Mouse (Mus musculus) midbrain, embryonic 15.5 days (tissue): ENCODE data around the gene Tmcc3. TPM values are rescaled to one million over a fixed set of nuclear protein-coding genes. Genes with fewer than 3 reads are reported as not detected.
"Not testable (repeated sequence)": the region's sequence is repeated elsewhere in the genome, so short reads cannot be mapped to it uniquely, and the experiment has no call there.

Experiments
- ATAC-seq: fragments of 200-750 bp; cut with Nextera tagmentation; replicated peaks from 2 replicates; pipeline ENCODE4 v1.8.0; 2017; ENCODE audit warnings: moderate TSS enrichment
- H3K27ac ChIP-seq: fragments of 300-500 bp; sonication (generic); 2 replicates; pipeline ENCODE4 v1.5.1; 2015; ENCODE audit warnings: mild to moderate bottlenecking, inconsistent platforms
- H3K27me3 ChIP-seq: fragments of 300-500 bp; sonication (generic); replicated peaks from 2 replicates; pipeline ENCODE4 v1.6.1; 2015; ENCODE audit warnings: inconsistent platforms
- H3K36me3 ChIP-seq: fragments of 300-500 bp; sonication (generic); replicated peaks from 2 replicates; pipeline ENCODE4 v1.6.1; 2015; ENCODE audit warnings: inconsistent platforms
- H3K4me1 ChIP-seq: fragments of 300-500 bp; sonication (generic); 2 replicates; pipeline ENCODE4 v1.6.1; 2015; ENCODE audit warnings: inconsistent platforms
- H3K4me2 ChIP-seq: fragments of 300-500 bp; sonication (generic); 2 replicates; pipeline ENCODE4 v1.6.1; 2015; ENCODE audit warnings: inconsistent platforms, mild to moderate bottlenecking, moderate library complexity
- H3K4me3 ChIP-seq: fragments of 300-500 bp; sonication (generic); 2 replicates; pipeline ENCODE4 v1.5.1; 2015; ENCODE audit warnings: mild to moderate bottlenecking, inconsistent platforms
- H3K9ac ChIP-seq: fragments of 300-500 bp; sonication (generic); 2 replicates; pipeline ENCODE4 v1.6.1; 2015; ENCODE audit warnings: mild to moderate bottlenecking, inconsistent platforms
- H3K9me3 ChIP-seq: fragments of 300-500 bp; sonication (generic); 2 replicates; pipeline ENCODE4 v1.6.1; 2016; ENCODE audit warnings: inconsistent platforms
- WGBS: fragments of 180-500 bp; shearing (Covaris S2); methylation state at CpG from one replicate; pipeline ENCODE4 v1.1.7; 2015; ENCODE audit warnings: mixed read lengths; 5-methylcytosine and 5-hydroxymethylcytosine counted together
- polyA plus RNA-seq: library from polyadenylated mRNA; unstranded; fragments of >200 nt; fragmentation: Nextera tagmentation; extraction: Ambion mirVana; gene quantifications from 2 replicates; pipeline ENCODE4 v1.2.1, GENCODE M21; 2015

The Tmcc3 gene
- polyA plus RNA-seq, 1 experiment from 2014 or later, result 13.7 TPM

GRCm38 (mm10) chr10:94521107-94521401, 209.3 kb downstream of the Tmcc3 start:
- Histone ChIP-seq H3K4me3 (no peak overlapping the region), H3K36me3 (no peaks in the 10 kb centered on the region), H3K27ac (no peak overlapping the region), H3K4me1 (peaks cover 30% of the 10 kb centered on the region), H3K4me2 (no peak overlapping the region), H3K9ac (no peak overlapping the region), H3K27me3 (0 out of 2 replicates have a peak, but pooled peaks cover 4% of the 10 kb centered on the region), H3K9me3 (no peaks in the 10 kb centered on the region)
- WGBS, result 32% methylated on average over 3 of the region's 3 CpGs
- ATAC-seq, result no peak

GRCm38 (mm10) chr10:94521776-94522175, 210.0 kb downstream of the Tmcc3 start:
- H3K27me3 ChIP-seq, result 0 out of 2 replicates have a peak, but pooled peaks cover 4% of the 10 kb centered on the region
- H3K4me1 ChIP-seq, result peaks cover 23% of the 10 kb centered on the region
- H3K4me3 ChIP-seq, result no peak overlapping the region
- no peak for ATAC-seq
- WGBS, result 37% methylated on average over 9 of the region's 10 CpGs
- no peaks in the 10 kb centered on the region for H3K36me3 ChIP-seq
- H3K27ac ChIP-seq, result no peak overlapping the region
- H3K4me2 ChIP-seq, result no peak overlapping the region
- H3K9ac ChIP-seq, result no peak overlapping the region
- H3K9me3 ChIP-seq, result no peaks in the 10 kb centered on the region

GRCm38 (mm10) chr10:94523297-94523696, 211.5 kb downstream of the Tmcc3 start:
- peak; percentile 63; the same call in 1 of the 2 replicates for ATAC-seq
- WGBS, result 83% methylated on average over 8 of the region's 8 CpGs
- no peaks in the 10 kb centered on the region for H3K9me3 ChIP-seq
- H3K4me3 ChIP-seq, result no peak overlapping the region
- no peak overlapping the region for H3K27ac ChIP-seq
- peaks cover 19% of the 10 kb centered on the region for H3K4me1 ChIP-seq
- H3K27me3 ChIP-seq, result 0 out of 2 replicates have a peak, but pooled peaks cover 3% of the 10 kb centered on the region
- H3K4me2 ChIP-seq, result peak overlapping the region; percentile 14
- H3K9ac ChIP-seq, result no peak overlapping the region
- no peaks in the 10 kb centered on the region for H3K36me3 ChIP-seq

GRCm38 (mm10) chr10:94523711-94524156, 212.0 kb downstream of the Tmcc3 start:
- Histone ChIP-seq H3K27me3 (no peaks in the 10 kb centered on the region), H3K27ac (0 out of 2 replicates have a peak overlapping the region, but pooled peaks have one; percentile 23), H3K4me3 (no peak overlapping the region), H3K36me3 (no peaks in the 10 kb centered on the region), H3K4me2 (peak overlapping the region; percentile 14), H3K9ac (peak overlapping the region; percentile 4; the same call in 1 of the 2 replicates), H3K9me3 (no peaks in the 10 kb centered on the region), H3K4me1 (peaks cover 19% of the 10 kb centered on the region)
- ATAC-seq, result peak; percentile 60
- WGBS, result 9% methylated on average over 18 of the region's 18 CpGs

- H3K36me3 ChIP-seq, result no peaks in the 10 kb centered on the region
- H3K4me3 ChIP-seq, result no peak overlapping the region
- no peak overlapping the region for H3K4me2 ChIP-seq
- no peak overlapping the region for H3K9ac ChIP-seq
- H3K27ac ChIP-seq, result no peak overlapping the region
- no peaks in the 10 kb centered on the region for H3K27me3 ChIP-seq
- WGBS, result 69% methylated on average over 6 of the region's 6 CpGs
- peaks cover 17% of the 10 kb centered on the region for H3K4me1 ChIP-seq
- H3K9me3 ChIP-seq, result no peaks in the 10 kb centered on the region
- ATAC-seq, result no peak
Observed at GRCm38 (mm10) chr10:94524966-94525365, 213.2 kb downstream of the Tmcc3 start.

GRCm38 (mm10) chr10:94525784-94526183, 214.0 kb downstream of the Tmcc3 start:
- no peak overlapping the region for H3K4me3 ChIP-seq
- H3K27ac ChIP-seq, result no peak overlapping the region
- H3K4me2 ChIP-seq, result no peak overlapping the region
- no peaks in the 10 kb centered on the region for H3K9me3 ChIP-seq
- no peak overlapping the region for H3K9ac ChIP-seq
- no peak for ATAC-seq
- H3K27me3 ChIP-seq, result no peaks in the 10 kb centered on the region
- WGBS, result 91% methylated on average over 7 of the region's 7 CpGs
- no peaks in the 10 kb centered on the region for H3K36me3 ChIP-seq
- peaks cover 12% of the 10 kb centered on the region for H3K4me1 ChIP-seq

- Histone ChIP-seq H3K9me3 (no peaks in the 10 kb centered on the region), H3K4me2 (no peak overlapping the region), H3K4me1 (peaks cover 10% of the 10 kb centered on the region), H3K9ac (no peak overlapping the region), H3K27me3 (no peaks in the 10 kb centered on the region), H3K27ac (no peak overlapping the region), H3K4me3 (no peak overlapping the region), H3K36me3 (no peaks in the 10 kb centered on the region)
- 68% methylated on average over 8 of the region's 8 CpGs for WGBS
- no peak for ATAC-seq
Observed at GRCm38 (mm10) chr10:94526834-94527233, 215.1 kb downstream of the Tmcc3 start.

GRCm38 (mm10) chr10:94527248-94527647, 215.5 kb downstream of the Tmcc3 start:
- H3K4me2 ChIP-seq, result no peak overlapping the region
- peaks cover 10% of the 10 kb centered on the region for H3K4me1 ChIP-seq
- H3K27ac ChIP-seq, result no peak overlapping the region
- WGBS, result 86% methylated on average over 6 of the region's 6 CpGs
- H3K4me3 ChIP-seq, result no peak overlapping the region
- no peak for ATAC-seq
- H3K27me3 ChIP-seq, result no peaks in the 10 kb centered on the region
- no peak overlapping the region for H3K9ac ChIP-seq
- H3K36me3 ChIP-seq, result no peaks in the 10 kb centered on the region
- H3K9me3 ChIP-seq, result no peaks in the 10 kb centered on the region

GRCm38 (mm10) chr10:94530079-94530478, 218.3 kb downstream of the Tmcc3 start:
- Histone ChIP-seq H3K9me3 (no peaks in the 10 kb centered on the region), H3K4me1 (no peaks in the 10 kb centered on the region), H3K27me3 (no peaks in the 10 kb centered on the region), H3K4me2 (no peak overlapping the region), H3K27ac (no peak overlapping the region), H3K4me3 (no peak overlapping the region), H3K36me3 (no peaks in the 10 kb centered on the region), H3K9ac (no peak overlapping the region)
- 50% methylated on average over 2 of the region's 2 CpGs for WGBS
- ATAC-seq, result no peak

- Histone ChIP-seq H3K36me3 (no peaks in the 10 kb centered on the region), H3K9ac (no peak overlapping the region), H3K9me3 (no peaks in the 10 kb centered on the region), H3K4me1 (no peaks in the 10 kb centered on the region), H3K27ac (no peak overlapping the region), H3K4me2 (no peak overlapping the region), H3K4me3 (no peak overlapping the region), H3K27me3 (no peaks in the 10 kb centered on the region)
- no peak for ATAC-seq
Observed at GRCm38 (mm10) chr10:94531482-94531881, 219.7 kb downstream of the Tmcc3 start.

- H3K27me3 ChIP-seq, result no peaks in the 10 kb centered on the region
- WGBS, result 71% methylated on average over 6 of the region's 6 CpGs
- no peaks in the 10 kb centered on the region for H3K36me3 ChIP-seq
- no peak for ATAC-seq
- no peak overlapping the region for H3K27ac ChIP-seq
- no peaks in the 10 kb centered on the region for H3K4me1 ChIP-seq
- no peaks in the 10 kb centered on the region for H3K9me3 ChIP-seq
- H3K9ac ChIP-seq, result no peak overlapping the region
- H3K4me3 ChIP-seq, result no peak overlapping the region
- H3K4me2 ChIP-seq, result no peak overlapping the region
Observed at GRCm38 (mm10) chr10:94533081-94533724, 221.5 kb downstream of the Tmcc3 start.

- 94% methylated on average over 2 of the region's 2 CpGs for WGBS
Observed at GRCm38 (mm10) chr10:94538623-94539022, 226.9 kb downstream of the Tmcc3 start.

GRCm38 (mm10) chr10:94540241-94540640, 228.5 kb downstream of the Tmcc3 start:
- Histone ChIP-seq H3K4me2 (no peak overlapping the region), H3K27me3 (no peaks in the 10 kb centered on the region), H3K4me1 (peaks cover 13% of the 10 kb centered on the region), H3K9ac (no peak overlapping the region), H3K4me3 (no peak overlapping the region), H3K27ac (no peak overlapping the region), H3K9me3 (no peaks in the 10 kb centered on the region), H3K36me3 (no peaks in the 10 kb centered on the region)
- no peak for ATAC-seq
- WGBS, result 81% methylated on average over 4 of the region's 4 CpGs

More at GRCm38 (mm10) chr10:94538623-94539022, 226.9 kb downstream of the Tmcc3 start:
- ATAC-seq, H3K4me3 ChIP-seq, H3K36me3 ChIP-seq, H3K9me3 ChIP-seq, H3K9ac ChIP-seq, H3K4me2 ChIP-seq, H3K27ac ChIP-seq, H3K27me3 ChIP-seq, H3K4me1 ChIP-seq: not testable (repeated sequence)
